Mouse (Mus musculus): ENCODE measurements at regions not wholly inside any gene's neighbourhood (a gene's known extent, or its start where the extent isn't known, plus 50 kb on each side); places are given as distances from the start of the nearest gene placed in this dataset.

DNA sequence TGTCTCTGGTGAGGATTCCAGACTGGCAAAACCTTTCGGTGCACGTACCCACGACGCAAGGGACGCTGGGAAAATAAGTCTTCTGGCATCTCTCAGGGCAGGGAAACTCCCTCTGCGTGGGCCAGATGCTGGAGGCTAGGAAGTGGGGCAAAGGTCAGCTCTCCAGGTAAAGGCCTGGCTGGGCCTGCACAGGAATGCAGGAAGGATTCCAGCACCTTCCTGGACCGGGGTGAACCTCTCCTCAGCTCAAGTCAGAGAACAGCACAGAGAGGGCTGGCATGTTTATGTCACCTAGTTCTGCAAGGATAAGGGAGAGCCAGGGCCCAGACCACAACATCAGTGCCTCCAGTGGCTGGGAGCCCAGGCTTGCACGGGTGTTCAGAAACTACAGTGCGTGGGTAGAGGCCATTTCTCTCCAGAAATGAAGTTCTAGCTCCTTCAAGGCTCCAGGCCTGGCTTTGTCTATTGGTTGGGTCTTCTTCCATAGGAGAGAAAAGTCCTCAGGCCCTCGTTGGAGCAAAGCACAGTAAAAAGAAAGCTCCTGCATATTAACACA is 74.9 kb upstream of the Ptpn1 start:
- no peaks in the 10 kb centered on the region for H3K27me3 ChIP-seq (ENCODE audit: insufficient read depth, low read length)
- no peak for TF ChIP-seq CTCF (IDR thresholded peaks at IDR 0.05; ENCODE audit: low read depth)
- 80% methylated on average over 10 of the region's 10 CpGs for WGBS

DNA sequence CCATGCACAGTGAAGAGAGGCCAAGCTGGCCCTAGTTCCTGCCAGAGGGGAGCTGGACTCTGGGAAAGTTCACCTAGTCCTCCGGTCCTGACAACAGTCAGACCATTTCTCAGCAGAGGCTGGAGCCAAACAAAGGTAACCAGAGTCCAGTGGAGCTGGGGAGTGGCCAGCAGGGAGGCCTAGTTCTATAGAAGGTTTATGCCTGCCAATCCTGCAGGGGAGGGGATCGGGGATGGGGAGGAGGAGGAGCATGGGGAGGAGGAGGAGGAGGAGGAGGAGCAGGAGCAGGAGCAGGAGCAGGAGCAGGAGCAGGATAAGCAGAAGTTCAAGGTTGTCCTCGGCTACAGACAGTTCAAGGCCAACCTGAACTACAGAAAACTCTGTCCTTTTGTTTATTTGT is 75.8 kb upstream of the Ptpn1 start:
- Histone ChIP-seq H3K4me2 (ENCODE audit: low read depth, low read length) (no peak overlapping the region), H3K27ac (no peak overlapping the region), H3K4me3 (ENCODE audit: low read length) (no peak overlapping the region), H3K9ac (replicated peaks; ENCODE audit: low read length) (no peak overlapping the region), H3K36me3 (ENCODE audit: insufficient read depth, low read length) (no peaks in the 10 kb centered on the region), H3K9me3 (ENCODE audit: low read length) (no peaks in the 10 kb centered on the region), H3K4me1 (ENCODE audit: insufficient read depth, low read length) (peaks cover 11% of the 10 kb centered on the region), H3K27me3 (ENCODE audit: insufficient read depth, low read length) (no peaks in the 10 kb centered on the region)
- TF ChIP-seq CTCF (IDR thresholded peaks at IDR 0.05; ENCODE audit: low read depth), result no peak
- DNase-seq (ENCODE audit: low spot score) (no peak), ATAC-seq (no peak)
- WGBS, result 47% methylated on average over 3 of the region's 3 CpGs

More for the DNA sequence above, 74.9 kb upstream of the Ptpn1 start:
- Histone ChIP-seq H3K4me3 (ENCODE audit: low read length) (no peak overlapping the region), H3K36me3 (ENCODE audit: insufficient read depth, low read length) (no peaks in the 10 kb centered on the region), H3K9me3 (ENCODE audit: low read length) (no peaks in the 10 kb centered on the region), H3K9ac (replicated peaks; ENCODE audit: low read length) (no peak overlapping the region), H3K4me2 (ENCODE audit: low read depth, low read length) (no peak overlapping the region), H3K27ac (no peak overlapping the region), H3K4me1 (ENCODE audit: insufficient read depth, low read length) (peaks cover 12% of the 10 kb centered on the region)
- DNase-seq (ENCODE audit: low spot score) (no peak), ATAC-seq (no peak)

- Histone ChIP-seq H3K4me1 (ENCODE audit: insufficient read depth, low read length) (no peaks in the 10 kb centered on the region), H3K4me3 (ENCODE audit: low read length) (no peak overlapping the region), H3K36me3 (ENCODE audit: insufficient read depth, low read length) (no peaks in the 10 kb centered on the region), H3K9me3 (ENCODE audit: low read length) (no peaks in the 10 kb centered on the region), H3K27ac (no peak overlapping the region), H3K27me3 (ENCODE audit: insufficient read depth, low read length) (no peaks in the 10 kb centered on the region), H3K9ac (replicated peaks; ENCODE audit: low read length) (no peak overlapping the region), H3K4me2 (ENCODE audit: low read depth, low read length) (no peak overlapping the region)
- 86% methylated on average over 1 of the region's 1 CpGs for WGBS
- ATAC-seq (no peak), DNase-seq (ENCODE audit: low spot score) (no peak)
- TF ChIP-seq CTCF (IDR thresholded peaks at IDR 0.05; ENCODE audit: low read depth), result no peak
Measured at GRCm38 (mm10) chr2:167854060-167854459, 77.8 kb upstream of the Ptpn1 start.

DNA sequence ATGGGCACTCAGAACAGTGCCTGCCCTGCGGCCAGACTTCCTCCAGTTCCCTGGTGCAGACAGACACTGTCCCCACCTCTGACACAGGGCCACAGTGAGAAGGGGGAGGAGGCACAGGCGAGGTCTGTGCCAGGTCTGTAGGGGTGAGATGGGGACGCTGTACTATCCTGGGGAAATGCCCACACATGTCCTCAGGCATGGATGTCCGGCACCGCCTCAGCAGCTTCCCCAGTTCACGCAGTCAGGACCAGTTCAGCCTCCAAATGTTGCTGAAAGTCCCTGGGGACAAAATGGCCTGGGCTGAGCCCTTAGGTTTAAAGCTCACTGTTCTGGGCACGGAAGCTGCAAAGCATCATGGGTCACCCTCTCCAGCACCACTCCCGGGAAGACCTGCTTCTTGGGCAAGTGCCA is 78.4 kb upstream of the Ptpn1 start:
- Histone ChIP-seq H3K9me3 (ENCODE audit: low read length) (no peaks in the 10 kb centered on the region), H3K4me2 (ENCODE audit: low read depth, low read length) (no peak overlapping the region), H3K4me3 (ENCODE audit: low read length) (no peak overlapping the region), H3K27ac (no peak overlapping the region), H3K9ac (replicated peaks; ENCODE audit: low read length) (no peak overlapping the region), H3K36me3 (ENCODE audit: insufficient read depth, low read length) (no peaks in the 10 kb centered on the region), H3K4me1 (ENCODE audit: insufficient read depth, low read length) (no peaks in the 10 kb centered on the region), H3K27me3 (ENCODE audit: insufficient read depth, low read length) (no peaks in the 10 kb centered on the region)
- ATAC-seq (0 out of 2 replicates have a peak, but pooled peaks have one; percentile 21), DNase-seq (ENCODE audit: low spot score) (no peak)
- WGBS, result 72% methylated on average over 8 of the region's 8 CpGs
- no peak for TF ChIP-seq CTCF (IDR thresholded peaks at IDR 0.05; ENCODE audit: low read depth)

DNA sequence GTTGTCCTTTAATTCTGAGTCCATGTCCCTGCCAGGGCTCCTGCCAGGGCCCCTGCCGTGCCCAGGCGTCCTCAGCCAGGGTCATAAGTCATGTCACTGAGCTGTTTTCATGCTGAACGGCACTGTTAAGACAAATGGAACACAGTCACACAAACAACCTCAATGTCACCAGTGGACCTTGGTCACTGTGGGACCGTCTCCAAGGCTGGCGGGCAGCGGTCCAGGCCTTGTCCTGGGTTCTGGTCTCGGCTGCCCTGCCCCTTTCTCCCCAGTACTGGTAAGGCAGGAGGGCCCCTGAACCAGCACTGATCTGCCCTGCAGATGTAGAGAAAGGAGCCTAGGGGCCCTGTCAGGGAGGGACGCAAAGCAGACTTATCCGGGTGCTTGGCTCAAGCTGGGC is 79.3 kb upstream of the Ptpn1 start:
- TF ChIP-seq CTCF (IDR thresholded peaks at IDR 0.05; ENCODE audit: low read depth), result no peak
- Histone ChIP-seq H3K4me2 (ENCODE audit: low read depth, low read length) (no peak overlapping the region), H3K36me3 (ENCODE audit: insufficient read depth, low read length) (no peaks in the 10 kb centered on the region), H3K4me1 (ENCODE audit: insufficient read depth, low read length) (no peaks in the 10 kb centered on the region), H3K27me3 (ENCODE audit: insufficient read depth, low read length) (no peaks in the 10 kb centered on the region), H3K9ac (replicated peaks; ENCODE audit: low read length) (no peak overlapping the region), H3K9me3 (ENCODE audit: low read length) (no peaks in the 10 kb centered on the region), H3K27ac (no peak overlapping the region), H3K4me3 (ENCODE audit: low read length) (no peak overlapping the region)
- DNase-seq (ENCODE audit: low spot score), result no peak
- 65% methylated on average over 9 of the region's 9 CpGs for WGBS
- ATAC-seq, result no peak

- no peaks in the 10 kb centered on the region for H3K9me3 ChIP-seq (ENCODE audit: low read length)
- H3K9ac ChIP-seq (replicated peaks; ENCODE audit: low read length), result no peak overlapping the region
- ATAC-seq, result no peak
- 41% methylated on average over 11 of the region's 11 CpGs for WGBS
- H3K4me3 ChIP-seq (ENCODE audit: low read length), result no peak overlapping the region
- H3K4me2 ChIP-seq (ENCODE audit: low read depth, low read length), result no peak overlapping the region
- no peaks in the 10 kb centered on the region for H3K36me3 ChIP-seq (ENCODE audit: insufficient read depth, low read length)
- no peaks in the 10 kb centered on the region for H3K4me1 ChIP-seq (ENCODE audit: insufficient read depth, low read length)
- no peak overlapping the region for H3K27ac ChIP-seq
- no peaks in the 10 kb centered on the region for H3K27me3 ChIP-seq (ENCODE audit: insufficient read depth, low read length)
- TF ChIP-seq CTCF (IDR thresholded peaks at IDR 0.05; ENCODE audit: low read depth), result no peak
- DNase-seq (ENCODE audit: low spot score), result no peak
Measured at GRCm38 (mm10) chr2:167851216-167851896, 80.5 kb upstream of the Ptpn1 start.

GRCm38 (mm10) chr2:167849999-167850552 is 81.8 kb upstream of the Ptpn1 start:
- DNase-seq (ENCODE audit: low spot score) (no peak), ATAC-seq (no peak)
- Histone ChIP-seq H3K27ac (no peak overlapping the region), H3K9ac (replicated peaks; ENCODE audit: low read length) (no peak overlapping the region), H3K27me3 (ENCODE audit: insufficient read depth, low read length) (no peaks in the 10 kb centered on the region), H3K4me2 (ENCODE audit: low read depth, low read length) (no peak overlapping the region), H3K4me3 (ENCODE audit: low read length) (no peak overlapping the region), H3K9me3 (ENCODE audit: low read length) (no peaks in the 10 kb centered on the region), H3K36me3 (ENCODE audit: insufficient read depth, low read length) (no peaks in the 10 kb centered on the region), H3K4me1 (ENCODE audit: insufficient read depth, low read length) (no peaks in the 10 kb centered on the region)
- WGBS, result 78% methylated on average over 10 of the region's 10 CpGs
- no peak for TF ChIP-seq CTCF (IDR thresholded peaks at IDR 0.05; ENCODE audit: low read depth)

Measured in hindbrain, postnatal 0 days (tissue).